Mouse (Mus musculus): ENCODE measurements around the gene Atp6v1c2.

Gene Atp6v1c2

DNA sequence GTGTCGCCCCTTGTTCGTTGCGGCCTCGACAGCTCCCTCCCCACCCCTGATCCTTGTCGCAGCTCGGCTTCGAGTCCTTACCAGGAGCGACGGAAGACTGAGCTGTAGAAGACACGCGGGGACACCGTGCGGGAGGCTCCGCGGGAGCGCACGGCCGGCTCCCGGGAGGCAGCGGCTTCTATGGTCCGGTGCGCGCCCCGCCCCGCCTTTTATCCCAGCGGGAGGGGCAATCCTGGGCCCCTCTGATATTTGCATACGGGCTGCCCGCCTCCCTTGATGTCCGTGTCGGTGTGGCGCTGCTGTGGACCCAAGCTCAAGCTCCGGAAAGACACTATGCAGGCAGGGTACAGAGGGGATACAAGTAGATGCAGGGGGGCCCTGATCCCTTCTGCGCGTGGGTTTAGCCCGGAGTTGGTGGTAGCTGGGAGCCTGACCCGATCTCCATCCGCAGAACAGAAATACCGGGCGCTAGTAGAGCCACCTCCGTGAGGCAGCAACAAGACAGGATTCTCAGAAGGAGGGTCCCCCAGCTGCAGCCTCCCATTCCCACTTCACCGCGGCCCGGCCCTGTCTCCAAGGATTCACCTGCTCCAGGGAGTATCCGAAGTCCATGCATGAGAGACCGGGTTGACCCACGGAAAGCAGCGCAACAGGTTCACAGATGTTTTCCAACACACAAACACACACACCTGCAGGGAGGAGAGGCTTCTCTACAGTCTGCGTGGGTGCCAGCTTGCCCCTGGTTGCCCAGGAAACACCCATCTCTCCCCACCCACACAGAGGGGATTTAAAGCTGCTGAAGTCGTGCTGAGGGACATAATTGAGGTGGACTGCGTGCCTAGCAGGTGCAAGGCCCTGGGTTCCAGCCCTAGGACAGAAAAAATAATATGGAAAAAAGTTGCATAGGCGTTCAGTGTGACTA is 4.3 kb downstream of the Atp6v1c2 start:
- peak; percentile 12 to 15 for DNase-seq

DNA sequence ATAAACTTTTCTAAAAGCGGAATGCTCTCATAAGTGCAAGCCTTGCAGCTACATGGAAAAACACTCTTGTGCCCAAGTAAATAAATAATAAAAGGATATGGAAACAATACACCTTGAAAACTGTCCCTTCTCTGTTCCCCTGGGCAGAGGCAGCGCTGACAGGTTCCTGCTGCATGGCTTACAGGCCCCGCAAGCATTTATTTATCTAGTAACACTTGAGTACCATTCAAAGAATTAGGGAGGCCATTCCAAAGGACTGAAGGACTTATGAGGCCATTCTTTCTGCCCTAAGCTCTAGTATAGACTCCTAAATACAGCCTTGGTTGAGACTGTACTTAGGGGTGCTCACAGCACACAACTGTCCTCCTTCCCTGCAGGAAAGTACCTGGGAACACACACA is 10.7 kb downstream of the Atp6v1c2 start:
- DNase-seq: no peak

DNA sequence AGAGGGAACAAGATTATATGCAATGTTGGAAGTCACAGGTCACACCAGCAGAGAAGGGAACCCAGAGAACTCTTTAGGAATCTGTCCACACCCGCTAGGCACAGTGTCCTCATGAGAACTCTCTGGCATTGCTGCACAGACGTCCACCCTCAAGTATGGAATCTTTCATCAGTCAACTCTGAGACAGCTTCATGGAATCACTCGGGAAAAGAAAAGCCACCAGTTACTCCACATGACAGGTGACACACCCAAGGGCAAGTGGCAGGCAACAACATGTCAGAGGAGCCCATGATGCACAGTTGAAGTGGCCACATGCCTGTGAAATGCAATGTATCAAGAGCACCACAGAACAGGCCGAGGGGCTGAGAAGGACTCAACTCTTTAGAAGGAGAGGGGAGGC is 11.2 kb downstream of the Atp6v1c2 start:
- DNase-seq: no peak

DNA sequence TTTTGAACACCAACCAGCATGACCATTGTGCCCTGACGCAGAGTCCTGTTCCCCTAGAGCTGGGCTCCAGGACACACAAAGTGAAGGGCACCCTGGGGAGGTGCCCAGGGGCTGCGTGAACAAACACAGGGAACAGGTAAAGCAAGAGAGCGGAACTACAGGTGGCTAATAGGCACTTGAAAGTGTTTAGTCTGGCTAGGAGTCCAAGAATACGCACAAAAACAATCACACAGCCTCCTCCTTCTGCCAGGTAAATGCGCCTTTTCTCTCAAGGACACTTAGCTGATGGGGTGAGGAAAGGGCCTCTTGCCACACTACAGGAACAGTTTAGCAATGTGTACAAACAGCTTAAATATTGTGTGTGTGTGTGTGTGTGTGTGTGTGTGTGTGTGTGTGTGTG is 13.1 kb downstream of the Atp6v1c2 start:
- DNase-seq: no peak

DNA sequence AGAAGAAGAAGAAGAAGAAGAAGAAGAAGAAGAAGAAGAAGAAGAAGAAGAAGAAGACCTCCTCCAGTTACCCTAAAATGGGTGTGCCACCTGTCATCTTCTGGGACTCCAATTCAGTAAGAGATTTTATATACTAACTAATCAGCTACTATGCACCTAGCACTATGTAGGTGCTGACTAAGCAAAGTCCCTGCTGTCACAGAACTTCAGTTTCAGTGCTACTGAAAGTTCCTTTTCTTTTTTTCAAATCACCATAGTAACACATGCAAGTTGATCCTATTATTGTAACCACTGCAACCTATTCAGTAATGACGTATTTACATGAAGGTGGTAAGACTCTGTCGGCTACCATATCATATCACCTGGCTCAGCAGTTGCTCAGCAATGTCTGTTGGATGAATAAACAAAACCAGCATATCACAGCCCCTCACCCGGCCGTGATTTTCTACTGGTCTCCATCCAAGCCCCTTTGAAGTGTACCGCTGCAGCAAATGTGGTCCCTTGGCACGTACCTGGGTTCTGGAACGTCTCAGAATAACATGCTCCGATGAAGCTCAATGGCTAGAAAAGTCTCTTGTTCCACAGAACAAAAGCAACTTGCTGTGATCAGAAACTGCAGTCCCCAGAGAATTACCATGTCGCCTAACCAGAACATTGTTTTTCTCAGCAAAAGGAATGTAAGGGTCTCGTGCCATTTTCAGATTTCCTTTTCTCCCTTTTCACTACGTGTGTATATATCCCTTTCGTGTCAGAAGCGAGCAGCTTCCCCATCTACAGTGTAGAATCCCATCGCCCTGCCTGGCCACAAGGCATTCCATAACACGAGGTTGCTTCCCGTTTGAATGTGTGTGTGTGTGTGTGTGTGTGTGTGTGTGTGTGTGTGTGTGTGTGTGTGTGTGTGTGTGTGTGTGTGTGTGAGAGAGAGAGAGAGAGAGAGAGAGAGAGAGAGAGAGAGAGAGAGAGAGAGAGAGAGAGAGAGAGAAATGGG is 18.0 kb downstream of the Atp6v1c2 start:
- DNase-seq: no peak

DNA sequence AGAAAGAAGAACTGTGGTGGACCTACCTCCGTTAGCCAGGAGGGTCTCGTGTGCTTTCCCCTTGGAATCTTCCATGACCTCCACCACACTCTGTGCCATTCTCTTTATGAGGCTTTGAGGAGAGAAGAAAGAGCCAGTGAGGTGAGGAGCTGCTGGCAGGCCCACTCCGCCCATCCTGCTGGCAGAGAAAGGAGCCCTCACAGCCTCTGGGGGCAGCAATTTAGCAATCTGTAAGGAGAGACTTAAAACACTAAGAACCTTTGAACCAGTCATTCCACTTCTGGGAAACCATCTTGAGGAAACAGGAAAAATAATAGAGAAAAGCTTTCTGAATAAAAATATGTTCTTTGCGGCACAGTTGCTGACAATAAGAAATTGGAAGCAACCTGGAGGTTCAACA is 20.9 kb downstream of the Atp6v1c2 start:
- DNase-seq: no peak

DNA sequence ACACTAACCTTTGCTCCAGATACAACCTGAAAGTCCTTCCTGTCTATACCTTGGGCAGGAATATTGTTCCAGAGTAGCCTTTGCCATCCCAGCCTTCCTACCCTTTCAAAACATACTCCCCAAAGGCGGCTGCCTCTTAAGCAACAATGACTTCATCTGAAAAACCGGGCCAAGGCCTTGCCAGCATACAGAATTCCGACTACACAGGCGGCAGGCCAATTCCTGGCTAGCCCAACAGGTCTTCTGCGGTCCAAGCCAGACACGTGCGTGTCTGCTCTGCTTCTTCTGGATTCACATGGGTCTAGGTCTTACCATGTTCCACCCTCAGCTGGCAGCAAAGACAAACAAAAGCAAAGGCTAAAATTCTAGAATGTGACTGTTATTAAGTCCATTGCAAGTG is 23.7 kb downstream of the Atp6v1c2 start:
- DNase-seq: peak; percentile 31 to 45

DNA sequence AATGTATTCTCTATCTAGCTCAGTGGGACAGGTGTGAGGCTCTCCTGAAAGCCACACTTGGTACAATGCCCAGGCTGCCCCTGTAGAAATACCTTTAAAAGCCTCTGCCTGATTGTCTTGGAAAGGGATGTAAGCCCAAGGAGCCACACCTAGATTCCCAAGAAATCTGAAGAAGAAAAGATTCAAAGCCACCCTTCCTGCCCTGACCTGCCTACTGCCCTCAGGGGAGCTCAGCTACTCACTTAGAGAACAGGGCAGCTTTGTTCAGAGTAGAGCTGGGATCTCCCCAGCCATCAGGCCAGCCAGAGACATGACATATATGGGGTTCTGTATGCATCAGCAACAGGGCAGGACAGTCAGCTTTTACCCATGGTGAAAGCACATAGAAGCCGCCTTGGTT is 29.3 kb downstream of the Atp6v1c2 start:
- DNase-seq: no peak

DNA sequence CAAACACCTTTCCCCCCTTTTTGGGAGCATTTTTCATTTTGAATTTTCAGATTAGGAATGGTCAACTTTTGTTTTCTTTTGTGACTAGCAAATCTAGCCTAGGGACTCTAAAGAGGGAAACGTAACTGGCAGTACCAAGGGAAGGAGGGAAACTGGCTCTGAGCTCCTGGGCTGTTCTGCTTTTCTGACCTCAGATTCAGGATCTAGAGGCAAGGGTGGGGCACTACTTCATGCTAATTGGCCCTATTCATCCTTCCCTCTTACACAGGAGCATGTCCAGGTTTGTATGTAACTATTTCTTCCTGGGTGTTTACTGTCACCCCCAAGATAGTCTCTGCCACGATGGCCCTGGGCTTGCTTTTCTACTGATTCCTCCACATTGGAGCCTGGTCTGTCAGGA is 32.3 kb downstream of the Atp6v1c2 start:
- no peak for DNase-seq

DNA sequence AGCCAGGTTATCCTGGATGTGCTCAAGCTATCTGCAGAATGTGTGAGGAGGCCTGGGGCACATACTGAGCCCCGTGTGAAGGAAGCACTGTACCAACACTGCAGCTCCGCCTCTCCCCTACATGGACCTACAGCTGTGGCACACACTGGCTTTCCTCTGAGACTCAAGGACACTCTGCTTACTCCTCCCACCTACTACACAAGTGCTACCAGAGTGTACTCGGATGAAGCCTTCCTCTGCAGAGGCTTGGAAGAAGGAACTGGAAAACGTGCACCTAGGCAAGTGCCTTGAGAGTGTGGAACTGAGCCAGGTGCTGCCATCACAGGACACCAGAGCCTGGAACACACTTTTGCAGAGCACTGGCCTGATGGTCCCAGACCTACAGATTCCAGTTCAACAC is 38.6 kb downstream of the Atp6v1c2 start:
- no peak for DNase-seq

DNA sequence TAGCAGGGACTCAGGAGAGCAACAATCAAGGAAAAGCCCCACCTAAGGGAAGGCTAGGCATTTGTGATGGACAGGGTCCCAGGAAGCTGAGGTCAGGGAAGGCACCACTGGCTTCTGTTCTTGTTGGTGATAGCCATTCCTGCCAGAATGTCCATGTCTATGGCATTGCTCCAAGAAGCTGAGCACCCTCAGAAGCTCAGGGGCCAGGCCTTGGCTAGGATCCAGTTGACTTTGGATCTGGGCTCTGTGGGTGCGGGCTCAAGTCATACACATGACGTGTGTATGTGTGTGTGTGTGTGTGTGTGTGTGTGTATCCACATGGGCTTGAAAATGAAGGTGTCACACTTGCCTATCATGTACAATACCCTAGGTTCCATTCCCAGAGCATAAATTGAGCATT is 39.2 kb downstream of the Atp6v1c2 start:
- DNase-seq: peak; percentile 23 to 34

DNA sequence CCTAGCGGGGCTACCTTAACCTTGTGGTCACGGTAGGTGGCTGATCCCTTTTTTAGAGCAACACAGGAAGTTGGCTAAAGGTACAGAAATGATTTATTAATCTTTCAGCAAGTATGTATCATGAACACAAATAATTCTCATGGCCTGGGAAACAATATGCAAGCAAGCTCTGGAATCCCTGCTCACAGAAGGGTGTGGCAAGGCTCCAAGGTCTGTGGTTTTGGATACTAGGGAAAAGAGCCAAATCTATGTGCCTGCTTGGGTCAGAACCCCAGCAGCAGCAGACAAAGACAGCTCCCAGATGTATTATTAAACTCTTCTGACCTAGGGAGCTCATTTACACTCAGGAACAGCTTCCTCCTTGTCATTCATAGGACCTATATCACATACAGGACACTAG is 40.1 kb downstream of the Atp6v1c2 start:
- DNase-seq: no peak

DNA sequence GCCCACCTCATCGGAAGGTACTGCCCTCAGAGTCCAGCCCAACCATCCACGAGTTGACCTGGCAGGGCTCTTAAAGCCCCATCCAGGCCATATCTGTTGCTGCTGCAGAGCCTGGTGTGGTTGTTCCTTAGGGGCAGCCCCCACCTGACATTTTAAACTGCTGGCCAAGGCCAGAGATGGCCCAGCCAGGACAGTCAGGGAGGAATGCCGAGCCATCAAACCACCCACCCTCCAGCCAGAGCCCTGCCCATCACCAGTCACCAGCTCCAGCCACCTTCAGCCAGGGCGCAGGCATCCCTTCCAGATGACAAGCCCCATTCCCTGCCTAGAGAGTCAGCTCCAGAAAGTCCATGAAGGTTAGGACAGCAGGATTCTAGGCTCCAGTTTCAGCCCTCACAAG is 40.7 kb downstream of the Atp6v1c2 start:
- no peak for DNase-seq

DNA sequence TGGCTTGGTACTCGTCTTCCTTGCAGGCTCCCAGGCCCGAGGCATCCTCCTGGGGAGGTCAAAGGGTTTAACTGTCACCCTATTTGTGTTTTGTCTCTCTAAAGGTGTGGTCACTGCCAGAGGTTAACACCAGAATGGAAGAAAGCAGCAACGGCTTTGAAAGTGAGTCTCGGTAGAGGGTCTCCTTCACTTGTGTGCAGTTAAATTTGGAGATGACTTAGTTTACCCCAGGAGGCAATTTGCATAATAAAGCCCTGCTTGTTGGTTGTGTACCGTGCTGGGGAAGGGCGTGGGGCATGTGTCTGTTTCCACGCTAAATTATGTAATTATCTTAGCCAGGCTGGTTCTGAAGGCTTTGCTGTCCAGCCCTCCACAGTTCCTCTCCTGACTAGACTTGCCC is 55.3 kb downstream of the Atp6v1c2 start:
- no peak for DNase-seq

DNA sequence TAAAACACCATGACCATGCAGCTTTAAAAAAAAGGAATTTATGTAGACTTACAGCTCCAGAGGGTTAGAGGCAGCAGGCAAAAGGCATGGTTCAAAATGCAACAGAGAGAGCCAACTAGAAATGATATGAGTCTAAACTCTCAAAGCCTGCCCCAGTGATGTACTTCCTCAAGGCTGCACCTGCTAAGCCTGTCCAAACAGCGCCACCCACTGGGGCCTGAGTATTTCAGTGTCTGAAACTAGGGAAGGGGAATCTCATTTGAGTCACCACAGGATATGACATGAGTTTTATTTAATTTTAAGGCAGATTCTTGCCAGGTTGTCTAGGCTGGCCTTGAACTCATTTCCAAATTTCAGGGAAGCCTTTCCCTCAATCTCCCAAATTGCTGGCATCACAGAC is 57.9 kb downstream of the Atp6v1c2 start:
- peak; percentile 73 to 78 for DNase-seq

DNA sequence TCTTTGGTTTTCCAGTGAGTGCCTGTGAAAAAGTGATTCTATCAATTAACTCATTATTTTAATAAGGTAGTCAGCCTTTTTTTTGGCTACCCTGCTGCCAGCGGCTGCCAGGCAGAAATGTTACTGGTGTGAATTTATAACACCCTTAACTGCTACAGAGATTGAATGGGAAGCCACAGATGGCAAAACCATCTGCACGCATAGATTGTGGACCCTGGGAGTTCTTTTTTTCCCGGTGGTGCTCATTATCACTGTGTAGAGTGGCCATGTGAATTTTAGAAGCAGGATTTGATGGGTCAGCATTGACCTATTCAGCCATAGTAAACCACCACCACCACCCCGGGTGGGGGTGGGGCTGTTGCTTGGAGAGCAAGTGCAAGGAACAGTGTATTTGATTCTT is 61.8 kb downstream of the Atp6v1c2 start:
- peak; percentile 34 to 51 for DNase-seq

DNA sequence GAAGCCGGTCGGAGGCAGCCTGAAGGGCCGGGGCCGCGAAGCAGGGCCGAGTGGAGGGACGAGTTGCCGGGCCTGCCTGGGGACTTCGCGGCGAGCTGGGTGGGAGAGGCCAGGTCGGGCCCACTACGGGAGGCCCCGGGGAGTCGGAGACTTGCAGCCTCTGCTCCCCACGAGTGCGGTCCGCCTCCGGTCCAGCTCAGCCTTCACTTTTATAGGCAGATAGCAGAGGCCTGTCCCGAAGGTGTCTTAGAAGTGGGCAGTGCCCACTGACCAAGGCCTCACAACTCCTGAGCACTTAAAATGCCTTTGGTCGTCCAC is 62.5 kb downstream of the Atp6v1c2 start:
- no peak for DNase-seq

DNA sequence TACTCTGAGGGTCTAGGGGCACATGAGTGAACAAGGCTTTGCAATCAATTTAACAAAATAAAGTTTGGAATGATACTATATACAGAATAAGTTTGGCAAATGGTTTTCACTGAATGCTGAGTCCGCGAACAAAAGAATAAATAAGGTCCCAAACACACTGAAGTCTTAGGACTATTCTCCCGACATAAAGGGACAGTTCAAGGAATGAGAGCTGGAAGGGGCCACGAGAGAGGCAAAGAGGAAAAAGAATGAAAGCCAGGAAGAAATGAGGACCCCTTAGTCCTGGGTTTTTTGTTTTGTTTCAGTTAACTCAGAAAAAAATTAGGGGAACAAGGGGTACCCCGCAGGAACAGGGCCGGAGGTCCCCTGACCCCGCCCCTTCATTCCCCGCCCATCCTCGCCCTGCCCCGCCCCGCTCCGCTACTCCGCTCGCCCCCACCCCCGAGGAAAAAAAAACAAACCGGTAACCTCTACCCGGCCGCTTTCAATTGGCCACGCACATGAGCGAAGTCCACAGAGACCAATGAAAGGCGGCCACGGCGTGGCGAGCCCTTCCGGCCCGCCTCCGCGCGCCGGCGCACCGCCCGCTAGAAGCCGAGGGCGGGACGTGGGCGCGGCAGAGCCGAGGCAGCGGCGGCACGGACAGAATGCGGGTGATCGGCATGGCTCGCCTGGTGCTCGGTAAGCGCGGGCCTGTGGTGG is 63.0 kb downstream of the Atp6v1c2 start, which contains the start of gene Pdia6:
Gene Pdia6 (plus strand): TSS at position 575 of the 702 bp plus-strand sequence.
- DNase-seq: peak; percentile 98

DNA sequence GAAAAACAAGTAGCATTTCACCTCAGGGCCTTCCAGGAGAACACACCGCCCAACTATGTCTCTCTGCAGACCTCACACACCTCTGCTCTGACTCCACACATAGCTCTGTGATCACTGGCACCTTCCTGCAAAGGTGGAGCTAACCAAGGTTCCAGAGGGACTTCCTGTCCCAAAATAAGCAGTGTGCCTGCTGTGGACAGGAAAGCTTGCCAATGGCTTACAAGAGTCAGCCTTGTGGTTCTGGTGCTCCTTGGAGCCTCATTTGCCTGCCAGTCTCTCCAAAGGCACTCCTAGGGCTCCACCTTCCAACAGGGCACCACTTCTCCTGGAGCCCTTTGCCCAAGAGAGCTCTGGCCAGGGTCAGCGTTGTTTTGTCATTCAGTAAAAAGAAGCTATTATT is 64.3 kb downstream of the Atp6v1c2 start:
- DNase-seq: no peak

DNA sequence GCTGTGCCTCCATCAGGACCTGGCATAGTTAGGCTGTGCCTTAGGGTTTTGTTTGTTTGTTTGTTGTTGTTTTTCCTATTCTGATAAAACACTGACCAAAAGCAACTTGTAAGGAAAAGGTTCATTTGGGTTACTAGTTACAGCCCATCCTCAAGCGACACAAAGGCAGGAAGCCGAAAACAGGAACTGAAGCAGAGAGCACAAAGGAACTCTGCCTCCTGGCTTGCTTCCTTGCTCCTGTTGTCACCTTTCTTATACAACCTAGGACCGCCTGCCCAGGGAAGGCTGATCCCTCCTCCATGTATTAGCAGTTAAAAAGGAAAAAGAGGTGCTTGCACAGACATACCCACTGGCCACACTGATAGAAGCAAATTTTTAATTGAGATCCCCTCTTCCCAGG is 65.3 kb downstream of the Atp6v1c2 start:
- no peak for DNase-seq

DNA sequence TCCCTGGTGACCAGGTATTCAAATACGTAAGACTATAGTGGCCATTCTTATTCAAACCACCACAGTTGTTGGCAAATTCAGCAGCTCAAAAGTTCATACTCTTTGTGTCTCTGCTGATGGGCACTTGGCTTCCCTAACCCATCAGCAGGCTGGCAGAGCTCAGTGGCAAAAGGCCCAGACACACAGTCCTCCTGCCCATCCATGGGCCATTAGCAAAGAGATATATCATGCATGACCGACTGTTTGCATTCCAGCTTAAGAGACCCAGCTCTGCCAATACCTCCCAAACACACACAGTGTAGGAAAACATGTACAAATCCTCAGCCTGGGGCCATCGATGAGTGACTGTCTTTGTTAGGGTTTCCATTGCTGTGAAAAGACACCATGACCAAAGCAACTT is 68.2 kb downstream of the Atp6v1c2 start:
- peak; percentile 81 to 85 for DNase-seq

DNA sequence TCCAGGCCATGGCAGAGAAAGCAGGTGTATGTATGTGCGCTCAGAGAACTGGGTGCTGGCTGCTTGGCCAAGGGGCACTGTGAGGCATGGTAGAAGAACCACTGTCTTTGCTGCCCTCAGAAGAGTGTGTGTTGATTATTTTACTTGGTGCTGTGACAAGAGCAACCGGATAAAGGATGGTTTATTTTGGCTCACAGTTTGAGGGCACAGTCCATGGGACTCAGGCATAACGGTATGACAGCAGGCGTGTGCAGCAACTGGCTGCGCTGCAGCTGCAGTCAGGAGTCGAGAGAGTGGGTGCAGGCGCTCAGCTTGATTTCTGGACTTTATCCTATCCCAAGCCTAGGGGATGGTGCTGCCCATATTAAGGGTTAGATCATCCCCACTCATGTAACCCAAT is 70.7 kb downstream of the Atp6v1c2 start:
- no peak for DNase-seq

DNA sequence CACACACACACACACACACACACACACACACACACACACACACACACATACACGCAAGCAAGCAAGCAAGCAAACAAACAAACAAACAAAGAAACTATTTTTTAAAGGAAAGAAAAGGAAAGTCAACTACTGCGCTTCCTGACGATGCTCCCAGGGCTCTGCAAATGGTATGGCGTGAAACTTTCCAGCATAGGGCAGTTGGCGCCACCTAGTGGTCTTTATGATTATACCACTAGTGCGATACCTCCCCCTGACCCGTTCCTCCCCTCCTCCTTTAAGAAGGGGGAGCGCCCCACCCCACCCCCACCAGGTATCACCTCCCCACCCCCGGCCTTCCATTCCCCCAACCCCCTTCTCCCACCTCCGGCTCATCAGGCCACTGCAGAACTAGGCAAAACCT is 72.3 kb downstream of the Atp6v1c2 start:
- DNase-seq: peak; percentile 80 to 88

Data from cerebellum, postnatal 10 days (tissue).